Mouse (Mus musculus): ENCODE measurements around the gene Galnt10.

DNA sequence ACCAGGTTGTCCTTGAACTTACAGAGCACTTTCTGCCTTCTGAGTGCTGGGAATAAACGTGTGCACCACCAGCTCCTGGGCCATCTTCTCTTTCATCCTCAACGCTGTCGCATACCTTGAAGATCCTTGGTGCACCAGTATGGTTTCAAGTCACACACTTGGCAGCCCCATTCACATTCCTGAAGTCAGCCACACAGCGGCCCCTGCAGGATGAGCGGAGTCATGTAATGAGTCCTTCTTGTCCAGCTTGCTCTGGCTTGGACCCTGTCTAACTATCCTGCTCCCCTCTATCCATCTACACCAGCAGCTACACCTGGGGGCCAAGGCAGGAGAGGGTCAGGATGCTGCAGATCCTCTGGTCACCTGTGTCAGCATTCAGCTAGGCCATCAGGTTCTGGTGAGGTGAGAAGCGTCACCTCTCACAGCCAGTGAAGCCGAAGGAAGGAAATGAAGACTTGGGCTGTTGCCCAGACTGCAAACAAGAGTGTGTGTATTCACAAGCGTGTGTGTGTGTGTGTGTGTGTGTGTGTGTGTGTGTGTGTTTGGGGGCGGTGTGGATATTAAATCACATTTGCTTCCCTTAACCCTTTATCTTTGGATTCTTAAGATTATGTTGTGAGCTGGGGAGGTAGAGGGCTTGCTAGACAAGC is 18.0 kb upstream of the Galnt10 start:
- peak; percentile 78 for TF ChIP-seq CTCF (IDR thresholded peaks at IDR 0.05; ENCODE audit: low read depth, low read length)
- TF ChIP-seq POLR2A (IDR thresholded peaks at IDR 0.05; ENCODE audit: insufficient read depth, low read length) = no peak
- no peak for TF ChIP-seq EP300 (IDR thresholded peaks at IDR 0.05; ENCODE audit: insufficient read depth, low read depth, low read length)

All from ES-Bruce4 (cell line).